Mouse (Mus musculus) embryonic facial prominence, embryonic 10.5 days (tissue): ENCODE data around the gene Creld2. TPM values are rescaled to one million over a fixed set of nuclear protein-coding genes. Genes with fewer than 3 reads are reported as not detected.

Experiments used
- DNase-seq: peaks from one replicate; pipeline ENCODE4 v3.0.0-alpha.2; 2017; ENCODE audit warnings: low spot score
- H3K27ac ChIP-seq: fragments of 300-500 bp; sonication (generic); replicated peaks from 2 replicates; pipeline ENCODE4 v1.5.1; 2016; ENCODE audit warnings: mild to moderate bottlenecking
- H3K27me3 ChIP-seq: fragments of 300-500 bp; sonication (generic); replicated peaks from 2 replicates; pipeline ENCODE4 v1.6.1; 2016; ENCODE audit warnings: low read depth, mild to moderate bottlenecking; ENCODE audit not compliant: poor library complexity, severe bottlenecking
- H3K36me3 ChIP-seq: fragments of 300-500 bp; sonication (generic); replicated peaks from 2 replicates; pipeline ENCODE4 v1.6.1; 2016; ENCODE audit warnings: mild to moderate bottlenecking, moderate library complexity
- H3K4me1 ChIP-seq: fragments of 300-500 bp; sonication (generic); 2 replicates; pipeline ENCODE4 v1.6.1; 2016
- H3K4me3 ChIP-seq: fragments of 300-500 bp; sonication (generic); 2 replicates; pipeline ENCODE4 v1.5.1; 2016; ENCODE audit warnings: mild to moderate bottlenecking, moderate library complexity
- H3K9me3 ChIP-seq: fragments of 300-500 bp; sonication (generic); 2 replicates; pipeline ENCODE4 v1.6.1; 2016; ENCODE audit warnings: mild to moderate bottlenecking
- WGBS: fragments of 180-500 bp; shearing (Covaris S2); methylation state at CpG from one replicate; pipeline ENCODE4 v1.1.7; 2016; 5-methylcytosine and 5-hydroxymethylcytosine counted together
- polyA plus RNA-seq: library from polyadenylated mRNA; unstranded; fragments of >200 nt; fragmentation: Nextera tagmentation; extraction: Ambion mirVana; gene quantifications from 2 replicates; pipeline ENCODE4 v1.2.1, GENCODE M21; 2016

The Creld2 gene
- polyA plus RNA-seq, 1 experiment from 2014 or later: 93.9 TPM

DNA sequence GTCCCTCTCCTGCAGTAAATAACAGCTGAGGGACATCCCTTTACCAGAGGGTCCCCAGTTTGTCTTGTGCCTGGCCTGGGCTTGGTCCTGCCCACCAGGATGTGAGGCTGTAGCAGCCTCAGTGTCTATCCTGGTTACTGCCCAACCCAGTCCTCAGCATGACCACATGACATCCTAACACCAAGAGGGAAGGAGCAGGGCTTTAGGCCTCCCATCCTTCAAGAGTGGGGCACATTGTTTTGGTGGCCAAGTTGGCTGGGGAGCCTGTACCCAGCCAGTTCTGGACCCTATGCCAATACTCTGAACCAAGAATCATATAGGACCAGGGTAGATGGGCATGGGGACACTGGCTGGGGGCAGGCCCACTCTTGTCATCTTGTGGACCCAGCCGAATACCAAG lies 29.2 kb downstream of the Creld2 start:
- H3K4me1 ChIP-seq: peaks cover 26% of the 10 kb centered on the region
- DNase-seq: no peak
- no peak overlapping the region for H3K27ac ChIP-seq
- no peaks in the 10 kb centered on the region for H3K27me3 ChIP-seq
- 91% methylated on average over 1 of the region's 1 CpGs for WGBS
- no peaks in the 10 kb centered on the region for H3K36me3 ChIP-seq
- no peaks in the 10 kb centered on the region for H3K9me3 ChIP-seq
- H3K4me3 ChIP-seq: no peak overlapping the region

GRCm38 (mm10) chr15:88849621-88850020 lies 30.2 kb downstream of the Creld2 start:
- Histone ChIP-seq H3K27ac (no peak overlapping the region), H3K27me3 (no peaks in the 10 kb centered on the region), H3K9me3 (no peaks in the 10 kb centered on the region), H3K4me1 (peaks cover 31% of the 10 kb centered on the region), H3K36me3 (no peaks in the 10 kb centered on the region), H3K4me3 (no peak overlapping the region)
- WGBS: 90% methylated on average over 2 of the region's 2 CpGs
- DNase-seq: no peak

DNA sequence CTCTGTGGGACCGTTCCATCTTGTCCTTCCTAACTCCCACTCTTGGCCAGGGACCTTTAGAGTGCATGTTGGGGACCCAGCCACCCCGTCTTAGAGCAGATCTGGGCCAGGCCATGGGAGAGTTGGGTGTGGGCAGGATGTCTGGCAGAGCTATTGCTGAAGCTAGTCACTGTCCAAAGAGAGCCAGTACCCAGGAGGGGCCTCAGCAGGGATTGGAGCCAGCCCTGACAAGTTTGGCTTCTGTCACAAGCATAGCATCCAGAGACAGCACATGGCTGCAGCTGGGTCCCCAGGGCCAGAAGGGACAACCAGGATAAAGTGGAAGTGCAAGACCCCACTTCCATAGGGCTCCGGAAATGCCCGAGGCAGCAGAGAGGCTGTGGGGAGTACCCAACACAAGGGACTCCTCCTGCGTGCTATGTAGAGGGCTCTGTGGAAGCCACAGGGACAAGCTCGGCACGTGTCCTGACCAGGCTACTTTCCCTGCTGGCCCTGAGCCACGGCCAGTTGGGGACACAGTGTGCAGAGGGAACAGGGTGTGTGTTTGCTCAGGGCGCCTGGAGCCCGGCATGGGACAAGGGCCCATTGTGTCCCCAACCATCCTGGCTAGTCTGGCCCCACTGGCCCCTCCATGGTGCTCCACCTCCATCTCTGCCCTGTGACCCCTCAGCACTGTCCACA lies 30.8 kb downstream of the Creld2 start:
- 41% methylated on average over 10 of the region's 10 CpGs for WGBS
- DNase-seq: no peak
- peak overlapping the region; percentile 44 for H3K27ac ChIP-seq
- H3K36me3 ChIP-seq: no peaks in the 10 kb centered on the region
- H3K4me1 ChIP-seq: peaks cover 37% of the 10 kb centered on the region
- H3K9me3 ChIP-seq: no peaks in the 10 kb centered on the region
- no peak overlapping the region for H3K4me3 ChIP-seq
- no peaks in the 10 kb centered on the region for H3K27me3 ChIP-seq

DNA sequence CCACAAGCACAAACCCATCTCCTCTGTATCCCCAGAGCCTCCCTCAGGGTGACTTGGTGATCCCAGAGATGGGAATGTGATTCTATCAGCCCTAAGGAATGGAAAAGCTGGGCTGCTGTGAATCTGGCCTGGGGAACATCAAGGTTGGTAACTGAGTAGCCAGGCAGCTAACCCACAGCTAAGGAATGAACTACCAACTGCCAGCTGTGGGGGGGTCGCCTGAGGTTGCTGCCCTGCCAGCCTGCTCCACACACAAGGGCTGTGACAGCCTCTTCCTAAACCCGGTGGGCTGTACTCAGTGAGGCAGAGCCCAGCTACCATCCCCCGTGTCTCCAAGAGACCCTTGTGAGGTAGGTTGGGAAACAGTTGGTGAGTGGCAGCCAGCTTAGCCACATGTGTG lies 31.6 kb downstream of the Creld2 start:
- H3K27ac ChIP-seq: no peak overlapping the region

GRCm38 (mm10) chr15:88851507-88852149 lies 32.2 kb downstream of the Creld2 start:
- no peaks in the 10 kb centered on the region for H3K27me3 ChIP-seq
- H3K27ac ChIP-seq: no peak overlapping the region
- H3K9me3 ChIP-seq: no peaks in the 10 kb centered on the region
- peak; percentile 21 for DNase-seq
- H3K36me3 ChIP-seq: no peaks in the 10 kb centered on the region
- 82% methylated on average over 10 of the region's 10 CpGs for WGBS
- no peak overlapping the region for H3K4me3 ChIP-seq
- peaks cover 44% of the 10 kb centered on the region for H3K4me1 ChIP-seq

More for the DNA sequence above, 31.6 kb downstream of the Creld2 start:
- WGBS: 37% methylated on average over 3 of the region's 3 CpGs
- H3K4me3 ChIP-seq: no peak overlapping the region
- H3K4me1 ChIP-seq: peaks cover 44% of the 10 kb centered on the region
- no peaks in the 10 kb centered on the region for H3K27me3 ChIP-seq
- no peaks in the 10 kb centered on the region for H3K9me3 ChIP-seq
- H3K36me3 ChIP-seq: no peaks in the 10 kb centered on the region
- DNase-seq: no peak

- H3K27me3 ChIP-seq: no peaks in the 10 kb centered on the region
- DNase-seq: no peak
- no peak overlapping the region for H3K4me3 ChIP-seq
- no peak overlapping the region for H3K27ac ChIP-seq
- H3K36me3 ChIP-seq: no peaks in the 10 kb centered on the region
- H3K9me3 ChIP-seq: no peaks in the 10 kb centered on the region
- peaks cover 44% of the 10 kb centered on the region for H3K4me1 ChIP-seq
- WGBS: 89% methylated on average over 9 of the region's 9 CpGs
Observed at GRCm38 (mm10) chr15:88853106-88853505, 33.7 kb downstream of the Creld2 start.

GRCm38 (mm10) chr15:88854119-88854968 lies 34.9 kb downstream of the Creld2 start:
- Histone ChIP-seq H3K4me1 (peaks cover 47% of the 10 kb centered on the region), H3K9me3 (no peaks in the 10 kb centered on the region), H3K27ac (peak overlapping the region; percentile 30; the same call in 1 of the 2 replicates), H3K36me3 (no peaks in the 10 kb centered on the region), H3K27me3 (no peaks in the 10 kb centered on the region), H3K4me3 (no peak overlapping the region)
- 54% methylated on average over 6 of the region's 6 CpGs for WGBS
- no peak for DNase-seq

DNA sequence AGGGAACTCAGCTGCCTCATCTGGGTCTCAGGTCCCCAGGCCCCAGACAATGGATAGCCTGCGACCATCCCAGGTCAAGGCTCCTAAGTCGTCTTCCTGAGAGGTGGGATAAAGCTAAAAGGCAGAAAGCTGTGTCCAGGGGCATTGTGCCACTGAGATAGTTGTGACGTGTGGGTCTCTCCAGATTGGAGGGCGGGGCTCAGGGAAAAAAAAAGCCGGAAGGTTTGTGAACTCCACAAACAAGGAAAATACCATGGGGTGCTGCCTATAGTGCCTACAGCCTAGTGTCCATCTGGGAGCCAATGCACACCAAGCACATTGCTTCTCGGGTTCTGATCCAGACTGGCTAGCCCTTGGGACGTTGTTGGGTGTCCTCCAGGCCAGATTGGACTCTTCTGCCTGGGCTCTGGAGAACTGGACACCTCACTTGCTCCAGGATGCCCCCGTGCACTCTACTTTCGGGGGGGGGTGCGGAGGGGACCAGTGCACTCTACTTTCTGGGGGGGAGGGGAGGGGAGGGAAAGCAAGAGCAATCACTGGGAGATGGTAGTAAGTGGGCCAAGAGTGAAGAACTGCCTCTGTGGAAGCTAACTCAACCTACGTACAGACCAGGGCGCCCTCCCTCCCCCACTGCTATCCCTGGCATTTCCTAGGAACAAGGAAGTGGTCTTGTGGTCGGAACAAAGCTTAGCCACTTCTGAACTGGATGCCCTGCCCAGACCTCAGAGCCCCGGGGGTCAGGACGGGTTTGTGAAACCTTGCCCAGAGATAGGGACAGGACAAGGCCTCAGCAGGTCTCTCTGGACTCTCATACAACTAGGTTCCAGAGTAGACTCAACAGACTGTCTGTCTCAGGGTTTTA lies 35.8 kb downstream of the Creld2 start:
- DNase-seq: no peak
- no peaks in the 10 kb centered on the region for H3K36me3 ChIP-seq
- no peak overlapping the region; the same call in 1 of the 2 replicates for H3K4me3 ChIP-seq
- H3K4me1 ChIP-seq: peaks cover 43% of the 10 kb centered on the region
- H3K27ac ChIP-seq: peak overlapping the region; percentile 30; the same call in 1 of the 2 replicates
- H3K27me3 ChIP-seq: no peaks in the 10 kb centered on the region
- 66% methylated on average over 15 of the region's 15 CpGs for WGBS
- no peaks in the 10 kb centered on the region for H3K9me3 ChIP-seq

GRCm38 (mm10) chr15:88855896-88856417 lies 36.5 kb downstream of the Creld2 start:
- WGBS: 74% methylated on average over 6 of the region's 6 CpGs
- Histone ChIP-seq H3K27me3 (0 out of 2 replicates have a peak, but pooled peaks cover 3% of the 10 kb centered on the region), H3K9me3 (no peaks in the 10 kb centered on the region), H3K4me1 (peaks cover 35% of the 10 kb centered on the region), H3K27ac (no peak overlapping the region), H3K36me3 (no peaks in the 10 kb centered on the region), H3K4me3 (no peak overlapping the region)
- no peak for DNase-seq

DNA sequence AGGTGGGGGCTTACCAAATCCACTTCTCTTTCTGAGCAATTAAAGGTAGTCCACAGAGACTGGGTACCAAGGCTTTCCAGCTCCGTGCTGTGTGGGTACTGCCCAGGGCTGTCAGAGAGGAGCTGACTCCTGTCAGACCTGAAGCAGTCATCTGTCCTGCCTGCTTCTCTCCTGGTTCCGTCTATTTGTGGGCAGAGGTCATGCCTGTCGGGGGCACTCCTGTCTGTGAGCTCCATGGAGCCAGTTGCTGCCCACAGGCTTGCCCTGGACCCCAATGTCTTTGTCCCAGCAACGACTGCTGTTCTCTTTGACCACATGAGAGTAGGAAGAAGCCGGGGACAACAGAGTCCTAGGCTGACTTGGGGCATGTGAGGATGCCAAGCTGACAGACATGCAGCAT lies 37.2 kb downstream of the Creld2 start:
- H3K4me3 ChIP-seq: no peak overlapping the region
- H3K27me3 ChIP-seq: 0 out of 2 replicates have a peak, but pooled peaks cover 3% of the 10 kb centered on the region
- 80% methylated on average over 5 of the region's 5 CpGs for WGBS
- no peaks in the 10 kb centered on the region for H3K9me3 ChIP-seq
- DNase-seq: no peak
- no peaks in the 10 kb centered on the region for H3K36me3 ChIP-seq
- no peak overlapping the region for H3K27ac ChIP-seq
- H3K4me1 ChIP-seq: peaks cover 34% of the 10 kb centered on the region

- no peaks in the 10 kb centered on the region for H3K36me3 ChIP-seq
- H3K27ac ChIP-seq: no peak overlapping the region
- 93% methylated on average over 7 of the region's 7 CpGs for WGBS
- peaks cover 32% of the 10 kb centered on the region for H3K4me1 ChIP-seq
- H3K27me3 ChIP-seq: 0 out of 2 replicates have a peak, but pooled peaks cover 3% of the 10 kb centered on the region
- no peaks in the 10 kb centered on the region for H3K9me3 ChIP-seq
- DNase-seq: no peak
- H3K4me3 ChIP-seq: no peak overlapping the region
Observed at GRCm38 (mm10) chr15:88857361-88857760, 37.9 kb downstream of the Creld2 start.
